ENCODE assay signal across 9 mouse cellular contexts in the genomic region with DNA sequence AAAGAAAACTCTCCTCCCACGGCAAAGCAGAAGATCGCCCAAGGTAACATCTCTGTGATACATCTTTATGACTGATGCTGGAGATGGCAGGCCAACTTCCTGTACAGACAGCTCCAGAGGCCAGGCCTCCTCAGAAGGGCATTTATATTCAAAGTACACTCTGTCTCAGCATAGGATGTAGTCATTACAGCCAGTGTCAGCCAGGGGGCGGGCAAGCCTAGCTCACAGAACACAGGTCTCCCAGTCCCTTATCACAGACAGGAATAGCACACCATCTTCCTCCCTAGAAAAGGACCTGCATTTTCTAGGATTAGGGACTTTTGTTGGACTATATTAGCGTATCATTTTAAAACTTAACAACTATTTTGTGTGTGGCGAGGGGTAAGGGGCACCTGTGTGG. TPM values are rescaled to one million over a fixed set of nuclear protein-coding genes. Genes with fewer than 3 reads are reported as not detected.
DNase-seq lines count a peak whose midpoint lies in the region; ATAC-seq and TF ChIP-seq lines count a peak whose summit lies in the region.
"Had no signal": no experiment of that assay in that cellular context is flagged by ENCODE, and none has a peak within 500 bp of the region (broad histone marks: within the 10 kb centered on the region; RNA-seq: fewer than 3 reads in every experiment).

No protein-coding gene starts in this region.

- ATAC-seq in frontal cortex, adult (ENCODE audit: low TSS enrichment): peak; percentile 70; the same call in 1 of the 2 replicates
- ATAC-seq in hindbrain, embryonic 11.5 days (ENCODE audit: low FRiP score): peak; percentile 68

- H3K9me3 ChIP-seq in hindbrain, embryonic 11.5 days (ENCODE audit: control insufficient read depth, low read length): no peaks in the 10 kb centered on the region
- H3K9me3 ChIP-seq: liver, embryonic 15.5 days had no signal

- H3K27me3 ChIP-seq in cerebellum, adult 2 months (ENCODE audit: control insufficient read depth, insufficient read depth, low read length): no peaks in the 10 kb centered on the region
- H3K27me3 ChIP-seq in hindbrain, embryonic 11.5 days (ENCODE audit: control insufficient read depth, insufficient read depth, low read length): no peaks in the 10 kb centered on the region
- H3K27me3 ChIP-seq: liver, embryonic 15.5 days had no signal

- TF ChIP-seq CTCF in cerebellum, adult 2 months (IDR thresholded peaks at IDR 0.05; ENCODE audit: borderline replicate concordance, insufficient read depth, low read depth, low read length): peak; percentile 95

- no peak overlapping the region for H3K4me3 ChIP-seq in cerebellum, adult 2 months (replicated peaks; ENCODE audit: insufficient read depth, low read depth, low read length)
- no peak overlapping the region for H3K4me3 ChIP-seq in hindbrain, embryonic 11.5 days (ENCODE audit: low read depth, low read length)
- H3K4me3 ChIP-seq: liver, embryonic 15.5 days had no signal

- DNase-seq in Muller cell, postnatal 12 days (ENCODE audit: inconsistent ontology term): peak; percentile 77
- DNase-seq in cerebellum, adult 2 months: peak; percentile 72 to 81
- peak; percentile 87 for DNase-seq in hindbrain, embryonic 11.5 days (ENCODE audit: low spot score)
- peak; percentile 77 for DNase-seq in layer of hippocampus, adult 9-11 months
- peak; percentile 87 for DNase-seq in lung, postnatal 14 days
- peak; percentile 73 for DNase-seq in right cerebral cortex, adult 18-20 months
- DNase-seq in urinary bladder, adult 18-20 months (ENCODE audit: low spot score in 2 of 2): peak; percentile 50 to 56

- no peak overlapping the region for H3K27ac ChIP-seq in cerebellum, adult 2 months (ENCODE audit: insufficient read depth, low read length)
- no peak overlapping the region for H3K27ac ChIP-seq in hindbrain, embryonic 11.5 days (ENCODE audit: low read depth, low read length)
- H3K27ac ChIP-seq: liver, embryonic 15.5 days had no signal

- H3K9ac ChIP-seq in hindbrain, embryonic 11.5 days (ENCODE audit: low read depth, low read length): no peak overlapping the region
- H3K9ac ChIP-seq: liver, embryonic 15.5 days had no signal

- no peaks in the 10 kb centered on the region for H3K36me3 ChIP-seq in hindbrain, embryonic 11.5 days (ENCODE audit: control insufficient read depth, insufficient read depth, low read length)
- H3K36me3 ChIP-seq: liver, embryonic 15.5 days had no signal

- TF ChIP-seq POLR2A in cerebellum, adult 2 months (IDR thresholded peaks at IDR 0.05; ENCODE audit: borderline replicate concordance, insufficient read depth, low read length): no peak

- H3K4me1 ChIP-seq in cerebellum, adult 2 months (ENCODE audit: control insufficient read depth, insufficient read depth, low read length): peaks cover 3% of the 10 kb centered on the region; the same call in 1 of the 2 replicates
- no peaks in the 10 kb centered on the region for H3K4me1 ChIP-seq in hindbrain, embryonic 11.5 days (replicated peaks; ENCODE audit: control insufficient read depth, insufficient read depth, low read length)
- H3K4me1 ChIP-seq: liver, embryonic 15.5 days had no signal

- 25% methylated on average over 5 of the region's 5 CpGs for WGBS in cerebellum, adult 2 months
- WGBS in hindbrain, embryonic 11.5 days: 21% methylated on average over 5 of the region's 5 CpGs

- H3K4me2 ChIP-seq in hindbrain, embryonic 11.5 days (replicated peaks; ENCODE audit: low read depth, low read length): no peak overlapping the region
- H3K4me2 ChIP-seq: liver, embryonic 15.5 days had no signal

RNA-seq across cellular contexts. Expression of gene Zfp664, which starts 46.4 kb away (rescaled TPM):
- 67.2 and 72.9 TPM in 2 replicates for polyA plus RNA-seq in cerebellum, adult 2 months (2012; rRNA removed)
- polyA plus RNA-seq in hindbrain, embryonic 11.5 days (2014; fragmentation: Nextera tagmentation; extraction: Ambion mirVana): 150 and 168 TPM in 2 replicates

RNA-seq across cellular contexts. Expression of gene Ccdc92, which starts 46.6 kb away (rescaled TPM):
- polyA plus RNA-seq in cerebellum, adult 2 months (2012; rRNA removed): 183 and 200 TPM in 2 replicates
- 14.7 and 21.1 TPM in 2 replicates for polyA plus RNA-seq in hindbrain, embryonic 11.5 days (2014; fragmentation: Nextera tagmentation; extraction: Ambion mirVana)
